Mouse (Mus musculus) cortical plate, adult 2 months (tissue): ENCODE measurements around the gene Fem1a.

ENCODE experiments used
- CTCF ChIP-seq: fragments of 200-500 bp; IDR thresholded peaks from 2 replicates; pipeline ENCODE4 v1.5.1; 2011; ENCODE audit warnings: mild to moderate bottlenecking, control low read depth, low read length; ENCODE audit not compliant: insufficient read depth; ENCODE audit errors: extremely low read depth
- POLR2A ChIP-seq: fragments of 200-500 bp; IDR thresholded peaks from 2 replicates; pipeline ENCODE4 v1.6.1; 2011; ENCODE audit warnings: mild to moderate bottlenecking, low read length, control low read depth; ENCODE audit not compliant: insufficient read depth; ENCODE audit errors: extremely low read depth

DNA sequence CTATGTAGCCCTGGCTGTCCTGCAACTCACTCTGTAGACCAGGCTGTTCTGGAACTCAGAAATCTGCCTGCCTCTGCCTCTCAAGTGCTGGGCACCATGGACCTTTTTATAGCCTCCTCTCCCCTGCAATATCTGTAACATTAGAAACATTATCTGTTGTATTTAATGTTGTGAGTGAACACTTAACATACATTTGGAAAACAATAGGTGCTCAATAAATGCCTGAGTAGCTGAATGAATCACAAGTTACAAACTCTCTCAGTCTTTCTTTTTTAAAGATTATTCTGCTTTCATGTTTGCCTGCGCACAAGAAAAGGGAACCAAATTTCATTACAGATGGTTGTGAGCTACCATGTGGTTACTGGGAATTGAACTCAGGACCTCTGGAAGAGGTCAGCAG, 41.6 kb downstream of the Fem1a start:
- TF ChIP-seq POLR2A = no peak
- no peak for TF ChIP-seq CTCF
